In the genomic region with DNA sequence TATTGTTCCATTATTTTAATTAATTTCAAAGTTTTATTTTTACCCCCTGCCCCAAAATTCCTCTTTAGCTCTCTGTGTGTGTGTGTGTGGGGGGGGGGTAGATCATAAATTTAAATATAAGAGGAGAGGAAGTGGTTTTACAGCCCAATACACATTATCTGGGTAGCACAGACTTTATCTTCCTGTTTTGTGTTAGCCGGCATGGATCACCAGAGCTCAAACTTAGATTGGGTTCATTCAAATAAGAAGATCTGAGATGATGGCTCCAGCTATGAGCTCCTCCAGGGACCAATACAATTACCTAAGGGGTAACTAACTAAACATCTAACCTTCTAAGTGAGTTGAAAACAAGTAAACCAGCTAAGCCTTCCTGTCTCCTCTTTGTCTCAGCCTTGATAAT, we compare ENCODE assay signal across 25 mouse cellular contexts.
A peak's percentile ranks its signal among the peaks of the same experiment; 100 is the strongest.
DNase-seq lines count a peak whose midpoint lies in the region; ATAC-seq and TF ChIP-seq lines count a peak whose summit lies in the region.
"Had no signal": no experiment of that assay in that cellular context is flagged by ENCODE, and none has a peak within 500 bp of the region (broad histone marks: within the 10 kb centered on the region; RNA-seq: fewer than 3 reads in every experiment).

No protein-coding gene starts in this region.

- no peaks in the 10 kb centered on the region for H3K36me3 ChIP-seq in lung, postnatal 0 days (ENCODE audit: insufficient read depth, low read length)
- H3K36me3 ChIP-seq: embryonic facial prominence, embryonic 13.5 days; hindbrain, embryonic 12.5 days had no signal

- WGBS in lung, postnatal 0 days: 63% methylated on average over 1 of the region's 1 CpGs

- no peak for TF ChIP-seq CTCF in lung, postnatal 0 days (IDR thresholded peaks at IDR 0.05)

- TF ChIP-seq EP300 in lung, postnatal 0 days (IDR thresholded peaks at IDR 0.05): no peak

- no peaks in the 10 kb centered on the region for H3K9me3 ChIP-seq in lung, postnatal 0 days (ENCODE audit: low read length)
- H3K9me3 ChIP-seq: embryonic facial prominence, embryonic 13.5 days; forebrain, embryonic 13.5 days; hindbrain, embryonic 12.5 days had no signal

- DNase-seq in lung, postnatal 25 days (ENCODE audit: low spot score): peak; percentile 21
- DNase-seq in lung, postnatal 0 days (ENCODE audit: low spot score): no peak
- DNase-seq in CD4-positive helper T cell, adult 2 months (ENCODE audit: low read depth, low spot score): peak; percentile 50
- DNase-seq in naive thymus-derived CD4-positive, alpha-beta T cell, adult 2 months (ENCODE audit: low read depth): peak; percentile 46
- DNase-seq in gastrocnemius, postnatal 36 days: no peak
- no peak for DNase-seq in embryo, embryonic 10.5 days (ENCODE audit: low spot score)
- DNase-seq: adrenal gland, postnatal 36 days; cerebellum, adult 11 months; cerebellum, postnatal 14 days; embryo, embryonic 11 days; kidney, adult 8-10 months; kidney, postnatal 10 days; liver, postnatal 0 days; lung, postnatal 14 days; right cerebral cortex, adult 18-20 months; right cerebral cortex, postnatal 4 days; thymus, postnatal 25 days had no signal

- no peaks in the 10 kb centered on the region for H3K27me3 ChIP-seq in lung, postnatal 0 days (replicated peaks; ENCODE audit: insufficient read depth, low read length)
- H3K27me3 ChIP-seq: forebrain, embryonic 13.5 days; hindbrain, embryonic 12.5 days had no signal

- no peaks in the 10 kb centered on the region for H3K4me1 ChIP-seq in lung, postnatal 0 days (ENCODE audit: insufficient read depth, low read depth, low read length)

- H3K4me3 ChIP-seq in lung, postnatal 0 days (ENCODE audit: low read depth, low read length): no peak overlapping the region
- H3K4me3 ChIP-seq: embryonic facial prominence, embryonic 13.5 days; erythroblast, embryonic 14.5 days; forebrain, embryonic 13.5 days; hindbrain, embryonic 12.5 days; myocyte had no signal

- no peak overlapping the region for H3K27ac ChIP-seq in lung, postnatal 0 days (ENCODE audit: low read length)
- H3K27ac ChIP-seq: embryonic facial prominence, embryonic 13.5 days; hindbrain, embryonic 12.5 days had no signal

- intact Hi-C loops in gastrocnemius, postnatal 36 days (cut with DNase I): no loop called here

- H3K9ac ChIP-seq in lung, postnatal 0 days (replicated peaks; ENCODE audit: low read depth): no peak overlapping the region
- H3K9ac ChIP-seq: embryonic facial prominence, embryonic 13.5 days; forebrain, embryonic 13.5 days; hindbrain, embryonic 12.5 days; liver, postnatal 0 days had no signal

- no peak for ATAC-seq in lung, postnatal 0 days
- ATAC-seq in granulocyte monocyte progenitor cell, adult 5-6 weeks (replicated peaks; ENCODE audit: poor library complexity, severe bottlenecking): peak; percentile 46; the same call in 1 of the 2 replicates
- no peak for ATAC-seq in erythroid progenitor cell, adult 5-6 weeks (replicated peaks; ENCODE audit: low FRiP score, poor library complexity, severe bottlenecking)
- ATAC-seq: liver, postnatal 0 days; midbrain, embryonic 16.5 days had no signal

- no peak overlapping the region for H3K4me2 ChIP-seq in lung, postnatal 0 days (replicated peaks; ENCODE audit: low read depth, low read length)

Comparison
In these comparisons a context has a peak if more than half of its experiments do, and no peak if none do; other contexts are left out.
1. DNase-seq: peak in lung, postnatal 25 days (single experiment), CD4-positive helper T cell, adult 2 months (single experiment) and naive thymus-derived CD4-positive, alpha-beta T cell, adult 2 months (single experiment); none in lung, postnatal 0 days (single experiment), gastrocnemius, postnatal 36 days (0 of 2) and embryo, embryonic 10.5 days (single experiment).